Mouse (Mus musculus) spleen, adult 18-20 months (tissue): ENCODE measurements at regions not wholly inside any gene's neighbourhood (a gene's known extent, or its start where the extent isn't known, plus 50 kb on each side); places are given as distances from the start of the nearest gene placed in this dataset.

Experiments
- DNase-seq, 2 experiments: peaks; one replicate each; pipeline ENCODE4 v3.0.0; 2022; ENCODE audit warnings: mixed read lengths in 2 of 2

DNA sequence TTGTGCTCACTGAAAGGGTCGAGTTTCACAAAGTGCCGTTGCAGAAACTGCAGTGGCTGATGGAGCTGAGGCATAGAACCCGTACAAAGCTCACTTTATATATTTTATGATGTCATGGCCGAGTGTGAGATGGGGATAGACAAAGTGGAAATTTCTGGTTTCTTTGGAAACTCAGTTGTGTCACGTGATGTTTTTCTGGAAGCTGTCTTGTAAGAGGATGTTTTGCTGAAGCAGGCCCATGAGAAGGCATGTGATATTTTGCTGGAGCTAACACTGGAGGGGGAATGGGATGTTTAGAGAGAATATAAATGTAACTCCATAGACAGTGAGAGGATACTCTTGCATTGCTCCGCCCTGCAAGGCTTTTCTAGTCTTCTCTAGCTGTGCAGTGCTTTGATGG lies 311.7 kb downstream of the Tmem132b start:
- DNase-seq, result no peak

GRCm38 (mm10) chr5:125849722-125850121 lies 318.1 kb downstream of the Tmem132b start:
- no peak for DNase-seq

- DNase-seq, result no peak
These were observed 344.7 kb downstream of the Tmem132b start for GRCm38 (mm10) chr5:125876296-125876695.

GRCm38 (mm10) chr5:125888840-125889239 lies 357.3 kb downstream of the Tmem132b start:
- DNase-seq, result no peak

GRCm38 (mm10) chr5:125893864-125894263 lies 362.3 kb downstream of the Tmem132b start:
- DNase-seq, result no peak

- no peak for DNase-seq
These were observed 370.5 kb downstream of the Tmem132b start for GRCm38 (mm10) chr5:125902038-125902437.

- DNase-seq, result no peak
These were observed 372.9 kb downstream of the Tmem132b start for GRCm38 (mm10) chr5:125904426-125904825.

- no peak for DNase-seq
These were observed 375.8 kb downstream of the Tmem132b start for GRCm38 (mm10) chr5:125907332-125907731.

GRCm38 (mm10) chr5:125907909-125908308 lies 376.3 kb downstream of the Tmem132b start:
- DNase-seq, result no peak

DNA sequence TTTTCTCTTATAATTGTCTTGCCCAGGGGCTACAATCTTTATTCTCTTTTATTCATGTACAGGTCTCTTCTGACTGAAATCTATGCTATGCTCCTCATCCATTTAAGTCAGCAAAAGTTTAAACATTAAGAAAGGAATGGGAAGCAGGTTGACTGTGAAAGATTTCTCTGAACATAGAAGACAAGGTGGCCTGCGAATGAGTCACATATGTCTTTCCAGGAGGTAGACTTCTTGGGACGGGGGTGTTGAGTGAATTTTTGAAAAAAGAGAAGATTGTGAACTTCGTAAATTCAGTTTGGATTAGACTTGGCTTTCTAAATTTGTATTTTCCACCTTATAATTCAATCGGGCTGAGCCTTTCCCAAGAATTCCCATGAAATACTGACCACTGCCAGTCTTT lies 384.3 kb downstream of the Tmem132b start:
- no peak for DNase-seq

GRCm38 (mm10) chr5:125920965-125921364 lies 389.4 kb downstream of the Tmem132b start:
- no peak for DNase-seq

DNA sequence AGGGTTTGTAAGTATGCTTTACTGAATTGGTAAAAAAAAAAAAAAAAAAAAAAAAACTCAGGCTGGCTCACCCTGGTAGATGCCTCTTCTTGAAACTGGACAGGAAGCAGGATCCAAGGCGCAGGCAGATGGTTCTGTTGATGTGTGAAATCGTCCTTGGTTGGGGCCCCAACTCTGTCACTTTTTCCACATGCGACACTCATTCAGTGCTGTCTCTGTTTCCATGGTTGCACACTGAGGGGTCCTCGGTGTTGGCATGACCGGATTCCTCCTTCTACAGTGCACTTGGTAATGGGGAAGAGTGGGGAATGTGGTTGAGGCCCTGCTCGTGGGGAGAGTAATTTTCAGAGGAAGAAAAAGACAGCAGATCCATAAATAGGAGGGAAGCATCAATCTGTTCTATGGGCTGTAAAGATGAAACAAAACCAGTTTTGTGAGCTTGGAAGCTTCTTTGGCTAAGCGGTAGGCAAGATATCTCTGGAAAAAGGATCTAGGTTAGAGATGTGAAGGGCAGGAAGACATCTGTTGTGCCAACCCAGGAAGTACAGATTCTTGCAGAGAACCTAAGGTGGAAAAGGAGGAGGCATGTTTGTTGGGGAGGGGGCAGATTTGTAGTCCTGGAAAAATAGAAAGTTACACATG lies 394.4 kb downstream of the Tmem132b start:
- no peak for DNase-seq

GRCm38 (mm10) chr5:125931502-125931901 lies 399.9 kb downstream of the Tmem132b start:
- DNase-seq, result no peak

GRCm38 (mm10) chr5:125939416-125939815 lies 407.8 kb downstream of the Tmem132b start:
- no peak for DNase-seq

- no peak for DNase-seq
These were observed 415.2 kb downstream of the Tmem132b start for GRCm38 (mm10) chr5:125946729-125947128.

- no peak for DNase-seq
These were observed 420.1 kb downstream of the Tmem132b start for GRCm38 (mm10) chr5:125951641-125952040.

GRCm38 (mm10) chr5:125964039-125964438 lies 432.5 kb downstream of the Tmem132b start:
- no peak for DNase-seq

- no peak for DNase-seq
These were observed 436.6 kb downstream of the Tmem132b start for GRCm38 (mm10) chr5:125968151-125968550.

GRCm38 (mm10) chr5:125974035-125974434 lies 442.5 kb downstream of the Tmem132b start:
- DNase-seq, result no peak

GRCm38 (mm10) chr5:125979801-125980200 lies 448.2 kb downstream of the Tmem132b start:
- no peak for DNase-seq

- no peak for DNase-seq
These were observed 453.8 kb downstream of the Tmem132b start for GRCm38 (mm10) chr5:125985356-125985755.

- DNase-seq, result no peak
These were observed 465.6 kb downstream of the Tmem132b start for GRCm38 (mm10) chr5:125997173-125997572.

DNA sequence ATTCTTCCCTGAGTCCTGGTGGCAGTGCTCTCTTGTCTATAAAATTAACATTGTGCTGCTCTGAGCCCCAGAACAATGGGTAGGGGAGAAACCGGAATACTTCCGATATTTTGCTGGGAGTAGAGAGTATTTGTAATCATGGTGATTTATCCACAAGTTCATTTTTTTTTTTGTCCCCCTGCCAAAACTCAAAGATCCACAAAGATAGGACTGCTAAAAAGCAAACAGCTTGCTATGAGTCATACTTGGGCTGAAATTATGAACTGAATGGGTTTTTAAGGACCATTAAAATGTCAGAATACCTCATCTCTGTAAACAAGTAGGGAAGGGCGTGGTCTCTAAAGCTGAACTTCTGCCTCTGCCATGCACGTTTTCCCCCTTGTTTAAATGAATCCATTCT lies 476.3 kb downstream of the Tmem132b start:
- DNase-seq, result no peak

- DNase-seq, result no peak
These were observed 476.7 kb downstream of the Tmem132b start for GRCm38 (mm10) chr5:126008321-126008720.

DNA sequence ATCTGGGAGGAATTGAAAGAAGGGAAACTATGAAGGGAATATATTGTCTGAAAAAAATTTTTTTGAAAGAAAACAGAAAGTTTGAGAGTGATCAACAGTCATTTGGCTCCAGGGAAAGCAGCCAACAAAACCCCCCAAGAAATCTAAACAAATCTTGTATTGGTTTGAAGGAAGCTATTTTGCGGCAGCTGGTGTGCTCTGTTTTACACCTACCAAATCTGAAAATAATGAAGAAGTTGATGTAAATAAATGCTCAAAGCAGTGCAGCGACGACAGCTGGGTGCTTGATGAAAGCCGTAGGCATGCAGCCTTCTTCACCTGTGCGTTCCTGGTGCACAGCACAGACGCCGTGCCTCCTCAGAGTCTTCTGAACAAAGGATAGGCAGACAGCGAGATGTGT lies 488.2 kb downstream of the Tmem132b start:
- DNase-seq, result no peak
